Mouse (Mus musculus) cerebellum, postnatal 4 days (tissue): ENCODE data around the gene Wdr70.

ENCODE experiments used
- DNase-seq, 2 experiments: peaks; one replicate each; pipeline ENCODE4 v3.0.0; 2022; ENCODE audit warnings: low spot score in 2 of 2, mixed read lengths in 1 of 2

Gene Wdr70

GRCm38 (mm10) chr15:7934105-7934504, 164.9 kb downstream of the Wdr70 start:
- no peak for DNase-seq

GRCm38 (mm10) chr15:7931605-7932008, 167.4 kb downstream of the Wdr70 start:
- DNase-seq = no peak

- no peak for DNase-seq
Measured at GRCm38 (mm10) chr15:7925382-7925781, 173.6 kb downstream of the Wdr70 start.

- DNase-seq = no peak
Measured at GRCm38 (mm10) chr15:7923281-7923680, 175.7 kb downstream of the Wdr70 start.

GRCm38 (mm10) chr15:7922291-7923037, 176.5 kb downstream of the Wdr70 start:
- peak in 1 of 2 experiments; percentile 16 for DNase-seq

GRCm38 (mm10) chr15:7921124-7921523, 177.9 kb downstream of the Wdr70 start:
- no peak for DNase-seq

GRCm38 (mm10) chr15:7906491-7907035, 192.4 kb downstream of the Wdr70 start:
- DNase-seq = no peak

GRCm38 (mm10) chr15:7899286-7899685, 199.7 kb downstream of the Wdr70 start:
- no peak for DNase-seq

GRCm38 (mm10) chr15:7891547-7892282, 207.3 kb downstream of the Wdr70 start:
- DNase-seq = no peak

GRCm38 (mm10) chr15:7890286-7890685, 208.7 kb downstream of the Wdr70 start:
- no peak for DNase-seq

GRCm38 (mm10) chr15:7889362-7889674, 209.7 kb downstream of the Wdr70 start:
- DNase-seq = no peak

GRCm38 (mm10) chr15:7888617-7889361, 210.2 kb downstream of the Wdr70 start:
- no peak for DNase-seq

GRCm38 (mm10) chr15:7886591-7886990, 212.4 kb downstream of the Wdr70 start:
- DNase-seq = no peak

- DNase-seq = no peak
Measured at GRCm38 (mm10) chr15:7885106-7885505, 213.9 kb downstream of the Wdr70 start.

GRCm38 (mm10) chr15:7884181-7884580, 214.8 kb downstream of the Wdr70 start:
- DNase-seq = no peak

GRCm38 (mm10) chr15:7879956-7880355, 219.1 kb downstream of the Wdr70 start:
- DNase-seq = no peak

- no peak for DNase-seq
Measured at GRCm38 (mm10) chr15:7878861-7879260, 220.1 kb downstream of the Wdr70 start.

GRCm38 (mm10) chr15:7877560-7878467, 221.2 kb downstream of the Wdr70 start:
- no peak for DNase-seq

GRCm38 (mm10) chr15:7875879-7876278, 223.1 kb downstream of the Wdr70 start:
- DNase-seq = no peak

GRCm38 (mm10) chr15:7872473-7872872, 226.5 kb downstream of the Wdr70 start:
- DNase-seq = no peak

- no peak for DNase-seq
Measured at GRCm38 (mm10) chr15:7865305-7865704, 233.7 kb downstream of the Wdr70 start.
